Comparison of ENCODE assay signal across 9 mouse cellular contexts in the genomic region with DNA sequence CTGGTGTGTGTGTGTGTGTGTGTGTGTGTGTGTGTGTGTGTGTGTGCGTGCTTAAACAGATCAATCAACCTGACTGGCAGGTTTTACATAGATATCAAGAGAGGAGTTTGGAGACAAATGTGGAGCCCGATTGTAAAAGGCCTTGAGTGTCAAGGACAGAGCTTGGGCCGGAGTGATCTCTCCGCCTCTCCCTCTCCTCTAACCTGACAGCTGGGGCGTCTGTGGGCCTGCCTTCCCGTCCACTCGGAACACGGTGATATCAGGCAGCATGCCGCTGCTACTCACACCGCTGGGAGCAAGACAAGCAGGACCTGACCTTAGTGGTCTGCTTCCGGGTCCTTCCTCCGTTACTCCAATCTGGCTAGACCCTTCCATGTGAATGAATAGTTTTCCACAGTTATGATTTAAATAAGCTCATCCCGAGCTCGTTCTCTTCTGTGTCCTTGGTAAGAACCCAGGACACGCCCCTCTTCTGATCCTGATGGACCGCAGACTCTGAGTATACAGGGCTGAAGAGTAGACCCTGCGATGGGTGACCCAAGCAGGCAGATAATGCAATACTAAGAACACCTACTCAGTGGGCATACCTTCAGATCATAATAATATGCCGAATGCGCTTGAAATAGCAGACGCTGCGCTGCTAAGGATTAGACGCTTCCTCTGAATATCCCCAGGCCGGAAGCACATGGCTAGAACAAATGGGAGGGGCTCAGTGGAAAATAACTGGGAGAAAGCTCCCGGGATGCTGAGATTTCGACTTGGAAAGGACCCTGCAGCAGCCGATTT.
DNase-seq lines count a peak whose midpoint lies in the region; ATAC-seq lines count a peak whose summit lies in the region.
"Had no signal": no experiment of that assay in that cellular context is flagged by ENCODE, and none has a peak within 500 bp of the region (broad histone marks: within the 10 kb centered on the region; RNA-seq: fewer than 3 reads in every experiment).

No protein-coding gene starts in this region.

- 82% methylated on average over 26 of the region's 26 CpGs for WGBS in forebrain, embryonic 10.5 days
- 60% methylated on average over 26 of the region's 26 CpGs for WGBS in intestine, embryonic 15.5 days

- no peak overlapping the region for H3K4me3 ChIP-seq in forebrain, embryonic 10.5 days
- no peak overlapping the region for H3K4me3 ChIP-seq in intestine, embryonic 15.5 days (replicated peaks)
- H3K4me3 ChIP-seq: liver, embryonic 15.5 days had no signal

- no peaks in the 10 kb centered on the region for H3K36me3 ChIP-seq in forebrain, embryonic 10.5 days (replicated peaks)
- H3K36me3 ChIP-seq in intestine, embryonic 15.5 days, result no peaks in the 10 kb centered on the region
- H3K36me3 ChIP-seq: liver, embryonic 15.5 days had no signal

- no peaks in the 10 kb centered on the region for H3K9me3 ChIP-seq in forebrain, embryonic 10.5 days
- H3K9me3 ChIP-seq in intestine, embryonic 15.5 days, result no peaks in the 10 kb centered on the region
- H3K9me3 ChIP-seq: liver, embryonic 15.5 days had no signal

- no peak for ATAC-seq in intestine, embryonic 15.5 days

- H3K4me1 ChIP-seq in forebrain, embryonic 10.5 days, result peaks cover 13% of the 10 kb centered on the region
- 0 out of 2 replicates have a peak, but pooled peaks cover 3% of the 10 kb centered on the region for H3K4me1 ChIP-seq in intestine, embryonic 15.5 days (replicated peaks)
- H3K4me1 ChIP-seq: liver, embryonic 15.5 days had no signal

- DNase-seq in kidney, adult 18-20 months, result peak; percentile 5
- no peak for DNase-seq in kidney, postnatal 10 days
- DNase-seq in R1 (ENCODE audit: low read depth, low spot score), result peak; percentile 7
- DNase-seq in forebrain, embryonic 10.5 days (ENCODE audit: extremely low spot score, low spot score), result no peak
- peak; percentile 20 for DNase-seq in retina, postnatal 7 days (ENCODE audit: low read depth, low spot score)
- no peak for DNase-seq in spleen, postnatal 10 days (ENCODE audit: low spot score in 2 of 2)
- DNase-seq in Muller cell, postnatal 12 days (ENCODE audit: inconsistent ontology term), result no peak

- H3K4me2 ChIP-seq in intestine, embryonic 15.5 days (replicated peaks), result peak overlapping the region; percentile 22; the same call in 1 of the 2 replicates
- H3K4me2 ChIP-seq: liver, embryonic 15.5 days had no signal

- H3K9ac ChIP-seq in intestine, embryonic 15.5 days, result no peak overlapping the region
- H3K9ac ChIP-seq: liver, embryonic 15.5 days had no signal

- peak overlapping the region; percentile 0; the same call in 1 of the 2 replicates for H3K27ac ChIP-seq in forebrain, embryonic 10.5 days
- no peak overlapping the region for H3K27ac ChIP-seq in intestine, embryonic 15.5 days
- H3K27ac ChIP-seq: liver, embryonic 15.5 days had no signal

- H3K27me3 ChIP-seq in forebrain, embryonic 10.5 days (ENCODE audit: poor library complexity, severe bottlenecking), result no peaks in the 10 kb centered on the region
- no peaks in the 10 kb centered on the region for H3K27me3 ChIP-seq in intestine, embryonic 15.5 days (replicated peaks)
- H3K27me3 ChIP-seq: liver, embryonic 15.5 days had no signal

Comparison
In these comparisons a context has a peak if more than half of its experiments do, and no peak if none do; other contexts are left out.
1. DNase-seq: peak in kidney, adult 18-20 months (single experiment), R1 (single experiment) and retina, postnatal 7 days (single experiment); none in kidney, postnatal 10 days (single experiment), forebrain, embryonic 10.5 days (single experiment), spleen, postnatal 10 days (0 of 2) and Muller cell, postnatal 12 days (single experiment).